Mouse (Mus musculus): Measurements from ENCODE around the gene E2f4. TPM values are rescaled to one million over a fixed set of nuclear protein-coding genes. Genes with fewer than 3 reads are reported as not detected.

The E2f4 gene
- total RNA-seq, 2 experiments from 2014 or later = 21.1 to 25.2 TPM

- no peak for DNase-seq
- intact Hi-C loops (cut with DNase I) = no loop called here
Measured at GRCm38 (mm10) chr8:105310118-105310517, 12.7 kb downstream of the E2f4 start.

- intact Hi-C loops (cut with DNase I) = no loop called here
- DNase-seq = no peak
Measured at GRCm38 (mm10) chr8:105311718-105312117, 14.3 kb downstream of the E2f4 start.

DNA sequence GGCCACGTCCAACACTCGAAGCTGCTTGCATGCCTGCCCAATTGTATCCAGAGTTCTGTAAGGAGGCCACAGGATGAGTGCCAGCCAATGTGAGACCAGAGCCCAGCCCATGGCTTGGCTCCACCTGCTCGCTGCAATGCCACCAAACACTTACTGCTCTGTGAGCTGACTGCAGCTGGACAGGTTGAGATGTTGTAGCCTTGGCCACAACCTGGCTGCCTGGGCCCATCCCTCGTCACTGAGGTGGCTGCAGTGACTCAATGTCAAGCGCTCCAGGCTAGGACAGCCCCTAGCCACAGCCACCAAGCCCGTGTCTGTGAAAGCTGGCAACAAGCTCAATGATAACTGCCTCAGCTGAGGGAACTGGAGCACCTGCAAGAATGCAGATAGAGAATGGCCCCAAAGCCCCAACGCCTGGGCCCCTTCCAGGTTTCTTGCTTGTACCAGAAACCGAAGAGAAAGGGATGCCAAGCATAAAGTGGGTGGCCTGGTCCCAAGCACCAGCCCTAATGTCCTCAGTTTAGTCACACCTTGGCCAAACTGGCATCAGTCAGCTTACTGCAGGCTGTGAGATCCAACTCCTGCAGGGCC, 15.5 kb downstream of the E2f4 start:
- DNase-seq = no peak
- intact Hi-C loops (cut with DNase I) = no loop called here

DNA sequence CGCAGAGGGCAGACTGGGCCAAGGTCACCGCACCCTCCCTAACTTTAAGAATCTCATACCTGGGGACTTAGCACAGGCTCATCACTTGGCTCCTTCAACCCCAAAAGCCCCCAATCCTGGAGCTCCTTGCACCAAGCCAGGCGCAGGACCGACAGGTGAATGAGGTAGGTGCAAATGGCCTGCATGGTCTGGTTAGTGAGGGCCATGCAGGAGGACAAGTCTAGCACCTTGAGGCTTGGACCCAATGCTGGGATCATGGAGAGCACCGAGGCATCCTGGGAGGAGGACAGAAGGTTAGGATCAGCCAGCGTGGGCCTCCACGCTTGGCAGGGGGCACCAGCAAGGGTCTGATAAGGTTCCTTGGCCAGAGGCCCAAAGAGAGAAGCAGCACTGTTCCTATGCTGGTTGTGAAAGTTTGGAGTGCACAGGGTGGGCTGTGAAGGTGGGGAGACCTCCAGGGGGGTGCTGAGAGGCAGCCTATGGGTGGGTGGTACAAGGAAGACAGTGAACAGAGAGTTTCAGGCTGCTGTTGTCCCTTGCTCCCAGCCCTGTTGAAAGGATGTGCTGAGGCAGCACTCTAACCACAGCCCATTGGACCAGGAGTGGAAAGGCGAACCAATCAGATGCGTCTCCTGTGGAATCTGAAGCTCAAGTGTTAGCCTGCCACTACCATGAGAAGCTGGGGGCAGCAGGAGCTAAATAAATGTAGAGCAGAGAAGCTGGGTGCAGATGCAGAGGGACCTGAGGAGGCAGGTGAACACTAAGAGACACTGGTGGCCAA, 16.3 kb downstream of the E2f4 start:
- no peak for DNase-seq
- intact Hi-C loops (cut with DNase I) = no loop called here

DNA sequence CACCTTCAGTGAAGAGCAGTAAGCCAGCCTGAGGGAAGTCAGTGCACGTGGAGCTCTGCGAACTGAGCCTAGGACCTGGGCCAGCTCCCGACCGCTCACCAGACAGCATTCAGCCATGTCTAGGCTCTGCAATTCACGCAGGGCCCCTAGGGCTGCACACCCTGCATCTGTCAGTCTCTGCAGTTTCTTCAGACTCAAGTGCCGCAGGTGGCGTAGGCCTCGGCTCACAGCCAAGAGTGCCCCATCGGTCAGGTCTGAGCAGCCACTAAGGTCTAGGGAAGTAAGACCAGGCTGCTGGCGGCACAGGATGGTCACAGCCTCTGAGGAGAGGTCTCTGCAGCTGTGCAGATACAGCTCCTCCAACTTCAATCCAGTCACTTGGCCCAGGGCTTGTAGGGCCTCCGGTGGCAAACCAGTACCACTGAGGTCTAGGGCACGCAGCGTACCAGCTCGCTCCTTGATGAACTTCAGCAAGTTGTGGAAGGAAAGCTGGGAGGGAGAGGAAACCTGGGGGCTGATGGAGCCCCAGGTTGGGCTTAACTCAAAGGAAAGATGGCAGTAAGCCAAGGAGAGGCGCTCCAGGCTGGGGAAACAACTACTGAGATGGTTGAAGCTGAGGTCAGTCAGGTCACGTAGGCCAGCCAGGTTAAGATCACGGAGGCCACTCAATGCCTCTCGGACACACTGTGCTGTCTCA, 17.8 kb downstream of the E2f4 start:
- intact Hi-C loops (cut with DNase I) = no loop called here
- no peak for DNase-seq

DNA sequence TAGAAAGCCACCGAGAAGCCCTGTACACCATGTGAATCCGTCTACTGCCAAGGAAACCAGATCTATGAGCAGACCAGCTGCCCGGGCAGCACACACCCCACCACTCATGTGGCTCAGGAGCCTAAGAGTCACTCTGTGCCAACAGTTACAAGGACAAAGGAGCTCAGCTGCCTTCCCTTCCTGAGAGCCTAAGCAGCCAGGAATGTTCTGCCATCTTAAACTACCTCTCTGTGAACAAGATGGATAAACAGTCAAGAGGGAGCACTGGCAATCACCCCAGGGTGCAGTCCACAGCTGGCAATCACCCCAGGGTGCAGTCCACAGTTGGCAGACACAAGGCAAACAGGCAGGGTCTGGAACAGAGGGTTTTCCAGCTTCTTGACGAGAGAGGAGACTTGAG, 20.5 kb downstream of the E2f4 start:
- intact Hi-C loops (cut with DNase I) = no loop called here
- no peak for DNase-seq

DNA sequence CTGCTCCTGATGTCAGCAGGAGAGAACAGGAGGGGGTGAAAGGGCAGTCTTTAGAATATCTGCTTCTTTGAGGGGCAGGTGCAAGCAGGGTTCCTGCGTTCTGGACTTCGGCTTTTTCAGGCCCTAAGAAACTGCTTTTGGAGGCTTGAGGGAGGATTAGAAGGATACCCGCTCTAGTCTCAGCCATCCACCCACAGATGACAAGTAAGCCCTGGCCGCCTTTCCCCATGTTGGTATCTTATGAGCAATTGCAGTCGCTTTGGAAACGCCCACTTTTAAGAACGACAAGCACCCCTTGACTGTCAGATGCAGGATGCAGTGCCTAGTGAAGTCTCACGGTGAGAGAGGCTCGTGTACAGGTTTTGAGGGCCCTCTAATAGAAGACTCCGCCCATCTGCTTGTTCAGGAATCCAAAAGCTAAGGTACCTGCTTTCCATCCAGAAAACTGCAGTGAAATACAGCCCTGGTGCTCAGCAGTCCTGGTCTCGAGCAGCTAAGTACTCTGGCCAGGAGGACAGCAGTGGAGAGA, 21.3 kb downstream of the E2f4 start:
- no peak for DNase-seq
- intact Hi-C loops (cut with DNase I) = no loop called here

DNA sequence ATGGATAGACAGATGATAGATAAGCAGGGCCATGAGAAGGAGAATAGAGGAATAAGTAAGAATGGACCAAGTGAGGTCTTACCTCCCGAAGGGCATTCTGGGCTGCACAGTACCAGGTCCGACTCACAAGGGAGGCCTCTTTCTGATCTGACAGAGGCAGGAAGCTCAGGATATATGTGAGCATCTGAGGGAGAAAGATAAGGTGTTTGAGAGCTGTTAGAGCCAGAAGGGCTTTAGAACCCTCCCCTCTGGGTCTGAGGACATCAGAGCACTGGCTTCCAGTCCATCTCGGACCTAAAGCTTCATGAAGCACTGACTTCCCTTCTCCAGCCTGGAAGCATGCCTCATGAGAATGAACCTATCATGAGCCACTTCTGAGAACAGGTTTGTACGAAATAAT, 25.7 kb downstream of the E2f4 start:
- intact Hi-C loops (cut with DNase I) = no loop called here
- DNase-seq = no peak

GRCm38 (mm10) chr8:105325641-105326093, 28.2 kb downstream of the E2f4 start:
- intact Hi-C loops (cut with DNase I) = no loop called here
- DNase-seq = no peak

DNA sequence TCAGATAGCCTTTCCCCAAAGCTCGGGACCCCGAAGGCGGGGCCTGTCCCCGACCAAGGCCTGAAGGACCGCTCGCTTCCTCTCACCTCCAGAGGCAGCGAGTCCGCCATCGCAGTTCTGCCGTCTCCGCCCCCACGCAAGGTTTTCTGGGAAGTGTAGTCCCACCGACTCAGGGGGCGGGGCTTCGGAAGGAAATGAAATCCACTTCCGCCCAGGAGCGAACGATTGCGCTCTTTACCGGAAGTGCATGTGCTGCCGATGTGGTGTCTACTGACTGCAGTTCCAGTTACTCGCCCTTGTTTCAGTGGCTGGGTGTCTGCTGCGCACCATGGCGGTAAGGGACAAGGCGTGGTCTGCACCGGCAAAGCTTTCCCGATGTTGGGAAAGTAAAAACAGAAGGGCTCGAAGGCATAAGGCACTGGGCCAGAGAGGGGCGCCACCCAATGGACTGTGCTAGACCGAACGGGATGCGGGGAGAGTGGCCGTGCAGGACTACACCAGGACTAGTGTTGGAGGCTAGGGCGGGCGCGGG, 28.7 kb downstream of the E2f4 start, which contains the start of the genes Lrrc29 and Tmem208:
Gene Lrrc29 (minus strand): TSS at position 138 of the 532 bp plus-strand sequence.
Gene Tmem208 (plus strand): TSS at position 214 of the 532 bp plus-strand sequence.
- peak; percentile 91 to 95 for DNase-seq
- intact Hi-C loops (cut with DNase I) = no loop called here

- DNase-seq = no peak
- intact Hi-C loops (cut with DNase I) = no loop called here
Measured at GRCm38 (mm10) chr8:105326968-105327367, 29.5 kb downstream of the E2f4 start.

- intact Hi-C loops (cut with DNase I) = no loop called here
- no peak for DNase-seq
Measured at GRCm38 (mm10) chr8:105330325-105330724, 32.9 kb downstream of the E2f4 start.

DNA sequence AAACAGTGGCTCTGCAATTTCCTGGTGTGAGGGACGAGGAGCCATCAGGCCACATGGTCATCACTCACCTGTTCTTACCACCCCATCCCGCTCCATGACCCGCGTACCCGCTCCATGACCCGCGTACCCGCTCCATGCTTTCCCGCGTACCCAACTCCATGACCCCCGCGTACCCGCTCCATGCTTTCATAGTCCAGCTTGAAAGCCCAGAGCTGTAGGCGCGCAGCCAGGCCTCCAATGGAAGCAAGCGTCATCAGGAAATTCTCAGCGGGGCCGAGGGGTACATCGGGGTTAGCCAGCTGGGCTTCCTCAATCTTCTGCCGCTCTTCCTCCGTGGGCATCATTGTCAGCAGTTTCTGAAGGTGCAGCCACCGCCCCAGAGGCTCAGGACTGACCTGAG, 34.0 kb downstream of the E2f4 start:
- no peak for DNase-seq
- intact Hi-C loops (cut with DNase I) = no loop called here

DNA sequence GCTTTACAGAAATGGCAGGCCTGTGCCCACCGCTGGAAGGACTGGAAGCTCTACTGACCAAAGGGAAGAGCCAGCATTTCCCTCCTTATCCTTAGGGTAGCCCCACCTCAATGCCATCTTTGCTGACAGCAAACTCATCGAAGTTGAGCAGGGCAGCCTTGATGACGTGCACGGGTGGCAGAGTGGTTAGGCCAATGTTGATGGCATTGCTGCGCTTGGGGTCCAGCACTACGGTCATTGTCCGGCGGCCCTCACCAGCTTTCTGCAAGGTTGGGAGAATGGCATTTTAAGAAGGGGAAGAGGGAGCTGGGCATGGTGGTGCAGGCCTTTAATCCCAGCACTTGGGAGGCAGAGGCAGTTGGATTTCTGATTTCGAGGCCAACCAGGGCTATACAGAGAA, 34.5 kb downstream of the E2f4 start:
- DNase-seq = no peak
- intact Hi-C loops (cut with DNase I) = no loop called here

DNA sequence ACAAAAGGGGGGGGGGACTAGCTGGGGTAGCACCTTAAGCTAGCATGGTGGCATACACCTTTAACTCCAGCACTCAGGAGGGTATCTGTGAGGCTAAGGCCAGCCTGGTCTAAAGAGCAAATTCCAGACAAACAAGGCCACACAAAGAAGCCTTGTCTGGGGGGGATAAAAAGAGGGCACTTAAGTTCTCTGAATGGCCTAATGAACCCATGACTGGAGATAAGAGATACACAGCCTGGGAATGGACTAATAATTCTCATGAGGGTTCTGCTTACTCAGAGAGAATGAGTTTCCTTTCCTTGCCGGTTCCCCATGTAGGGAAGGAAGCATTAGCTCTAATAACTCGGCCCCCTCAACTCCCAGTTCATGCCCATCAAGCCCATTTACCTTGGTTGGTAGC, 35.1 kb downstream of the E2f4 start:
- intact Hi-C loops (cut with DNase I) = no loop called here
- DNase-seq = no peak

DNA sequence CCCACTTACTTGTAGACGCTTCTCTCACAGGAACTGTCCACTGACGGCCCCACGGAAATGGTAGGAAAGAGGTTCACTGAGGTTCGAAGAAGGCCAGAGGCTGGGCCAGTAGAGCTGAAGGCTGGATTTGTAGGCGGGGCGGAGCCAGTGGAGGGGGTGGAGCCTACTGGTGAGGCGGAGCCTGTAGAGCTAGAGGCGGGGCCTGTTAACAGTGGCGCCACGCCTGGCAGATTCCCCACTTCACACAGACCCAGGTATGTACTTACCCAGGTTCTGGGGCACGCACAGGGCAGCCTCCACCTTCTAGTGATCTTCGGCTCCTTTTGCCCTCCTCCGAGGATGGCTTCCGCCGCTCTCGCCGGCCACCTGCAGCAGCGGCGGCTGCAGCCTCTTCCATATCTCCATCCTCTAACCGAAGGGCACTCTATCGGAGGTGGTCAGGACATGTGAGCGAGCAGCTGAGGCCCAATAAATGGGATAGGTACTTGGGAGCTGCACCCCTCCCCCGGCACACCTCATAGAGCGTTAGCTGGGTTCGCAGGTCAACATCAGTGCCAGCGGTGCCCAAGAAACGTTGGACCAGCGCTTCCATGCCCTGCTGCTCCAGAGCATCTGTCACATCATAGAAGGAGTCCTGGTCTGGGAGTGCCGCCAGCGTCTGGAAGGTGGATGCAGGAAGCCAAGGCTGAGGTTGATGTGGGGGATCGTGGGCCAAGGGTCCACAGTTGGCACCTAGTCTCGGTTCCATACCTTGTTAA, 39.1 kb downstream of the E2f4 start:
- intact Hi-C loops (cut with DNase I) = no loop called here
- DNase-seq = no peak

- no peak for DNase-seq
- intact Hi-C loops (cut with DNase I) = no loop called here
Measured at GRCm38 (mm10) chr8:105338992-105339391, 41.5 kb downstream of the E2f4 start.

GRCm38 (mm10) chr8:105339886-105340635, 42.6 kb downstream of the E2f4 start:
- intact Hi-C loops (cut with DNase I) = no loop called here
- DNase-seq = peak in 1 of 2 experiments; percentile 47

- intact Hi-C loops (cut with DNase I) = no loop called here
Measured at GRCm38 (mm10) chr8:105341399-105341798, 43.9 kb downstream of the E2f4 start.

DNA sequence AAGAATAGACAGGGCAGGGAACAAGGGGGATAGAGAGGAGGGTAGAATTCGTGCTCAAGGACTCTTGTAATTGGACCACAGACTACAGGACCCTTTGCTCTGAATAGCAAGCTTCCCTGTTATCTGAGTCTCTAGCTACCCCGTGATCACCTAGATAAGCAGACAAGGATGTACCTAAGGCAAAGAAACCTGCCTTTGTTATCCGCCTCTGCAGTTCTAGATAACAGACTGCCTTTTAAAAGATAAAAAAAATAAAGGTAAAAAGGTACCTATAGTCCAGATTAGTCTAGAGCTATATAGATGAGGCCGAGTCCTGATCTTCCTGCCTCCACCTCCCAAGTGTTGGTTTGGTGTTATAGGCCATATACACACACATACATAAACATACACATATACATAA, 45.3 kb downstream of the E2f4 start:
- intact Hi-C loops (cut with DNase I) = no loop called here
- no peak for DNase-seq

More at GRCm38 (mm10) chr8:105341399-105341798, 43.9 kb downstream of the E2f4 start:
- no peak for DNase-seq

Data from gastrocnemius, postnatal 36 days (tissue).